Mouse (Mus musculus) embryonic facial prominence, embryonic 14.5 days (tissue): ENCODE results near the gene Tnk2. TPM values are rescaled to one million over a fixed set of nuclear protein-coding genes. Genes with fewer than 3 reads are reported as not detected.

ENCODE experiments used
- ATAC-seq: fragments of 200-750 bp; cut with Nextera tagmentation; 2 replicates; pipeline ENCODE4 v1.8.0; 2017; ENCODE audit warnings: low read depth, moderate number of reproducible peaks, moderate TSS enrichment
- DNase-seq: peaks from one replicate; pipeline ENCODE4 v3.0.0-alpha.2; 2015; ENCODE audit warnings: low spot score
- H3K27ac ChIP-seq: fragments of 300-500 bp; sonication (generic); replicated peaks from 2 replicates; pipeline ENCODE4 v1.5.1; 2014; ENCODE audit warnings: low read depth, mild to moderate bottlenecking, low read length, moderate library complexity
- H3K27me3 ChIP-seq: fragments of 300-500 bp; sonication (generic); replicated peaks from 2 replicates; pipeline ENCODE4 v1.6.1; 2014; ENCODE audit warnings: low read length; ENCODE audit not compliant: control insufficient read depth, insufficient read depth
- H3K36me3 ChIP-seq: fragments of 300-500 bp; sonication (generic); 2 replicates; pipeline ENCODE4 v1.6.1; 2014; ENCODE audit warnings: low read length, mixed read lengths; ENCODE audit not compliant: control insufficient read depth, insufficient read depth
- H3K4me1 ChIP-seq: fragments of 300-500 bp; sonication (generic); 2 replicates; pipeline ENCODE4 v1.6.1; 2014; ENCODE audit warnings: antibody characterized with exemption, low read length; ENCODE audit not compliant: control insufficient read depth, insufficient read depth
- H3K4me2 ChIP-seq: fragments of 300-500 bp; sonication (generic); 2 replicates; pipeline ENCODE4 v1.6.1; 2014; ENCODE audit warnings: low read depth, mild to moderate bottlenecking, low read length, moderate library complexity, mixed read lengths
- H3K4me3 ChIP-seq: fragments of 300-500 bp; sonication (generic); 2 replicates; pipeline ENCODE4 v1.5.1; 2014; ENCODE audit warnings: low read depth, mild to moderate bottlenecking, low read length
- H3K9ac ChIP-seq: fragments of 300-500 bp; sonication (generic); 2 replicates; pipeline ENCODE4 v1.6.1; 2014; ENCODE audit warnings: low read depth, mild to moderate bottlenecking, low read length, moderate library complexity, mixed read lengths
- H3K9me3 ChIP-seq: fragments of 300-500 bp; sonication (generic); 2 replicates; pipeline ENCODE4 v1.6.1; 2016; ENCODE audit warnings: low read length; ENCODE audit not compliant: control insufficient read depth
- WGBS: fragments of 180-500 bp; shearing (Covaris S2); extraction: QIAGEN DNeasy Blood & Tissue Kit; methylation state at CpG from one replicate; pipeline ENCODE4 v1.1.7; 2014; 5-methylcytosine and 5-hydroxymethylcytosine counted together
- polyA plus RNA-seq: library from polyadenylated mRNA; unstranded; fragments of >200 nt; fragmentation: Nextera tagmentation; extraction: Ambion mirVana; gene quantifications from 2 replicates; pipeline ENCODE4 v1.2.1, GENCODE M21; 2014

Gene Tnk2
- polyA plus RNA-seq = 14.6 and 14.8 TPM in 2 replicates

DNA sequence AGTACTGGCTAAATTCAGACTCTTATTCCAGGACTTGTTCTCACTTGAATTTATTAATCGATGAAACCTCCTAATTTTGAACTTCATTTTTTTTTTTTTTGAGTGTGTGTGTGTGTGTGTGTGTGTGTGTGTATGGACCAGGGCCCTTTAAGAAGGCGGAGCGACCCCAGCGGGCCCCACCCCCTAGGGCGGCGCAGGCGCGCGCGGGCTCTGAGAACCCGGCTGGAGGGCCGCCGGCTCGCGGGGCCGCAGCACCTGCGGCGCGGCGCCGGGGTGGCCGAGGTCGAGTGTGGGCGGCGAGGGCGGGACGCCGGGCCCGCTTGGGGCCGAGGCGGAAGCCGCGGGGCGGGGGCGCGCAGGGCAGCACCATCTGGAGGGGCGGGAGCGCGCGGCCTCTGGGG, at the start of gene Tnk2:
Tnk2 (plus strand) TSS at position 214 of the 401 bp plus-strand sequence.
- peak within 1 kb of the TSS; percentile 90 for H3K4me2 ChIP-seq
- DNase-seq (peak; percentile 93), ATAC-seq (peak; percentile 91)
- peak within 1 kb of the TSS; percentile 87 for H3K27ac ChIP-seq
- no peaks in the 10 kb centered on the region for H3K27me3 ChIP-seq
- 2% methylated on average over 19 of the region's 40 CpGs for WGBS
- peaks cover 19% of the 10 kb centered on the region for H3K4me1 ChIP-seq
- H3K4me3 ChIP-seq = peak within 1 kb of the TSS; percentile 88
- H3K9me3 ChIP-seq = no peaks in the 10 kb centered on the region
- no peaks in the 10 kb centered on the region for H3K36me3 ChIP-seq
- peak within 1 kb of the TSS; percentile 86 for H3K9ac ChIP-seq

DNA sequence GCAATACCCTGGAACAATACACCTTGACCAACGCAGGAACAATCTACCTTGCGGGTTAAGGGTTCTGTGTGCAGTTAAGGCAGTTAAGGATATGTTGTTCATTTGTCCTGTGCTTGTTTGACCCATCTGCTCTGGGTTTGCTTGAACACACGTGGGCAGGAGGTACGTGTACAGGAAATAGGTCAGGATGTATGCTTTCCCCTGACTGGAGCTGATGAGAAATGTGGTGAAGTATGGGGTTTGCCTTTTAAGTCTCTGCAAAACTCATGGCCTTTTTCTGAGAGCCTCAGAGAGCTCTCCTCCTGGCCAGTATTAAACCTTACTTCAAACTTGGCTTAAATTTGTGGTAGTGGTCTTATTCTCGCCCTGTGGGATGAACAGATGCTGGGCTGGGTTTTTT, 49.8 kb upstream of the Tnk2 start:
- no peaks in the 10 kb centered on the region for H3K36me3 ChIP-seq
- H3K4me2 ChIP-seq = no peak overlapping the region
- H3K4me3 ChIP-seq = no peak overlapping the region
- H3K27ac ChIP-seq = no peak overlapping the region
- no peak overlapping the region for H3K9ac ChIP-seq
- no peaks in the 10 kb centered on the region for H3K27me3 ChIP-seq
- no peak for ATAC-seq
- DNase-seq = no peak
- 68% methylated on average over 5 of the region's 5 CpGs for WGBS
- no peaks in the 10 kb centered on the region for H3K9me3 ChIP-seq
- H3K4me1 ChIP-seq = no peaks in the 10 kb centered on the region

DNA sequence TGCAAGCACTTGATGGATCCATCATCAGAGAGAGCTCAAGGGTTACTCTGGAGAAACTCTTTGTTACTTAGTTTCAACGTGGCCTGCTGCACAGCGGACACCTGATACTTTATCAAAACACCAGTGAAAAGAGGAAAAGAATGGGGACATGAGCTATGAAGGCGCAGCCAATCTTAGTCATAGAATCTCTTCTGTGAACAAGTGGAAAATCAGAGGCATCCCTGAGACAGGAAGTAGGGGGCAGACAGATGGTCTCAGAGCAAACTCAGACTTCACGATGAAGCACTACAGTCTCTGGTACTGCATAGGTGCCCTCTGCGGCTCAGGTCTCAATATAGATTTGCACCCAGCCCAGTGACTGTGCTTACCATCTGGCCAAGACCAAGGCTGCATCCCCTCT, 49.0 kb upstream of the Tnk2 start:
- Histone ChIP-seq H3K4me3 (no peak overlapping the region), H3K27me3 (no peaks in the 10 kb centered on the region), H3K9ac (no peak overlapping the region), H3K27ac (no peak overlapping the region), H3K9me3 (no peaks in the 10 kb centered on the region), H3K4me2 (no peak overlapping the region), H3K4me1 (no peaks in the 10 kb centered on the region), H3K36me3 (no peaks in the 10 kb centered on the region)
- WGBS = 46% methylated on average over 5 of the region's 5 CpGs
- ATAC-seq (no peak), DNase-seq (no peak)

DNA sequence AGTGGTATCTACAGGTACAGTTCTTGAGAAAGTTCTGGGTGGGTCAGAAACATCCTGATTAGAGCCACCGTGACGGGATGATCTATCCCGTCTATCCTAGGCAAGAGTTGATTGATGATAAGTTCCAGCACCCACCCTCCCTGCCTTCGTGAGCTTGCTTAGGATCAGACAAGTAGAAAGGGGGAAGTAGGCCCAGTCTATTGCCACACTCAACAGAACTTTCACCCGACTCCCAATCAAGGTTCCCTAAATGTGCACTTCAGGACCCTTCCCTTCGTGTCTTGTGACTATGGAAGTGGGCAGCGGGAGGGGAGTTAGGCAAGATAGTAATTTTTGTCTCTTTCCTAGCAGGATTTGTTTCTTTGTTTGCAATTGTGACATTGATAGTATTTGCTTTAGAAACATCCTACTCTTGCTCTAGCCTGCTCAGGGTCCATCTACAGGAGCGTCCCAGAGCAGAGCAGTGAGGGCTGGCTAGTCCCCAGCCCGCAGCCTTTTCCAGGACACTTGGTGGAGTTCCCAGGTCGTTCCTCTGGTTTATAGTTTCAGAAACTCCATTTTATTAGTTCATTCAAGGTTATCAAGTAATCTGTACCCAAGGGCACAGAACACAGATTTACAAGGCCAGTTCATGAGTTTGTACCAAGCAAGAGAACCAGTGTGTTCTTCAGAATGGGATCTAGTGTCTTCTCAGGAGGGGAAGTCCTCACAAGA, 48.4 kb upstream of the Tnk2 start:
- no peaks in the 10 kb centered on the region for H3K36me3 ChIP-seq
- no peaks in the 10 kb centered on the region for H3K9me3 ChIP-seq
- H3K27ac ChIP-seq = no peak overlapping the region
- no peak overlapping the region for H3K4me3 ChIP-seq
- no peaks in the 10 kb centered on the region for H3K27me3 ChIP-seq
- no peak overlapping the region for H3K9ac ChIP-seq
- ATAC-seq (no peak), DNase-seq (no peak)
- H3K4me2 ChIP-seq = no peak overlapping the region
- H3K4me1 ChIP-seq = no peaks in the 10 kb centered on the region
- 87% methylated on average over 10 of the region's 10 CpGs for WGBS

DNA sequence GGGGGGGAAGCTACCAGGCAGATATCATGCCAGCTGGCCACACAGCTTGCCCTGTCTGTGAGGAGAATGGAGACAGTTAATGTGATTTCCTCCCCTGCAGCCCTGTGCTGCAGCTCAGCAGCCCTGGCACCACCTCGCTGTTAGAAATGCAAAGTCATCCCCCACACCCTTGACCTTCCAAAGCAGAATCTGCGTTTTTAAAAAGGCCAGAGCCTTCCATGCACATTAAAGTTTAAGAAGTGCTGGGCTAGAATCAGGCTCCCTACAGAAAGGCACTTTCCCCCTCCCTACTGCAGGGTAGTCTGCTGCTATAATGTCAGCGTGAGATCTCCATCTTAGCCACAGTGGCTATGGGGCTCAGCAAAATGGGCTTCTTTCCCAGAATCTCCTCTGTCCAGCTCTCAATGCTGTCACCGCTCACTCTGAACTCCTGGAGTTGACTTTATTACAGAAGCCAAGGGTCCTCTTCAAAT, 45.7 kb upstream of the Tnk2 start:
- DNase-seq = peak; percentile 23
- H3K4me2 ChIP-seq = no peak overlapping the region

DNA sequence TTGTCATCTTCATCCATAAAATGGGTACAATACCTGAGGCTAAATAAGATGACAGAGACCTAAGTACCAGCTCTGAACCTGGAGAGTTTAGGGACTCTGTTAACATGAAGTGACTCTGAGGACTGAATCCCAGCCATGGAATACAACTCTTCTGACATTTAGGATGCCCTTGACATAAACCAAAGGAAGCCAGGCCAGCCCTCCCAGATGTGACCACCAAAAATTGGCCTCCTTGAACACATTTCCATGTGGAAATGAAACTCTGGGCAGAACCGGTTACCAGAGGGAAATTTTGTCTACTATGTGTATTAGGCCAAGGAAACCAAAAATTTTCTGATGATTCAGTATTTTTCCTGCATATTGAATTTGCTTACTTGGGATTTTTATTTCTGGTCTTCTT, 44.5 kb upstream of the Tnk2 start:
- 75% methylated on average over 1 of the region's 1 CpGs for WGBS
- ATAC-seq (no peak), DNase-seq (no peak)
- Histone ChIP-seq H3K4me2 (no peak overlapping the region), H3K27ac (no peak overlapping the region), H3K36me3 (no peaks in the 10 kb centered on the region), H3K4me1 (no peaks in the 10 kb centered on the region), H3K4me3 (no peak overlapping the region), H3K9ac (no peak overlapping the region), H3K9me3 (no peaks in the 10 kb centered on the region), H3K27me3 (no peaks in the 10 kb centered on the region)

More for the DNA sequence above, 45.7 kb upstream of the Tnk2 start:
- Histone ChIP-seq H3K4me3 (no peak overlapping the region), H3K9me3 (no peaks in the 10 kb centered on the region), H3K27me3 (no peaks in the 10 kb centered on the region), H3K36me3 (no peaks in the 10 kb centered on the region), H3K27ac (no peak overlapping the region), H3K9ac (no peak overlapping the region; the same call in 1 of the 2 replicates), H3K4me1 (no peaks in the 10 kb centered on the region)
- 34% methylated on average over 4 of the region's 4 CpGs for WGBS
- no peak for ATAC-seq

DNA sequence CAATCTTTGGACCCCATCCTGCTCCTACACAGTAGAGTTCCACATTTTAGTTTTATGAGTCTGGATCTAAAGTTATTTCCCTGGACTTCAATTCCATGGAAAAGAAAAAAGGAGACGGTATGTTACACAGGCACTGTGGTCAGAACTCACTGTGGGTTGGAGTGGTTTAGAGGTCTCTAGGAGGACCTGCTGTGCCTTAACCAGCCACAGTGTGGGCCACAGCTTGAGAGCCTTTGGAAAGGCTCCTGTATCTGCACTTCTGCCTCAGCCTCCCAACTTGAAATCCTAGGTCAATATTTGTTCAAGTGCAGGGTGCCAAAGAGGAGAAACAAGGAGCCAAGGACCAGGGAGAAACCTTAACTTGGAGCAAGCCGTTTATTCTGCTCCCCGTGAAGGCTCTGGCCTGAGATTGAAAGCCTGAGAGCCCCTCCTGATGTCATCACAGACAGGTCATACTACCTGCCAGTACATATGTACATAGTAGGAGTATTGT, 41.4 kb upstream of the Tnk2 start:
- 88% methylated on average over 3 of the region's 3 CpGs for WGBS
- no peaks in the 10 kb centered on the region for H3K4me1 ChIP-seq
- no peak overlapping the region for H3K4me2 ChIP-seq
- H3K36me3 ChIP-seq = no peaks in the 10 kb centered on the region
- DNase-seq (no peak), ATAC-seq (no peak)
- H3K4me3 ChIP-seq = no peak overlapping the region
- H3K9me3 ChIP-seq = no peaks in the 10 kb centered on the region
- H3K27ac ChIP-seq = no peak overlapping the region
- H3K9ac ChIP-seq = no peak overlapping the region
- no peaks in the 10 kb centered on the region for H3K27me3 ChIP-seq

DNA sequence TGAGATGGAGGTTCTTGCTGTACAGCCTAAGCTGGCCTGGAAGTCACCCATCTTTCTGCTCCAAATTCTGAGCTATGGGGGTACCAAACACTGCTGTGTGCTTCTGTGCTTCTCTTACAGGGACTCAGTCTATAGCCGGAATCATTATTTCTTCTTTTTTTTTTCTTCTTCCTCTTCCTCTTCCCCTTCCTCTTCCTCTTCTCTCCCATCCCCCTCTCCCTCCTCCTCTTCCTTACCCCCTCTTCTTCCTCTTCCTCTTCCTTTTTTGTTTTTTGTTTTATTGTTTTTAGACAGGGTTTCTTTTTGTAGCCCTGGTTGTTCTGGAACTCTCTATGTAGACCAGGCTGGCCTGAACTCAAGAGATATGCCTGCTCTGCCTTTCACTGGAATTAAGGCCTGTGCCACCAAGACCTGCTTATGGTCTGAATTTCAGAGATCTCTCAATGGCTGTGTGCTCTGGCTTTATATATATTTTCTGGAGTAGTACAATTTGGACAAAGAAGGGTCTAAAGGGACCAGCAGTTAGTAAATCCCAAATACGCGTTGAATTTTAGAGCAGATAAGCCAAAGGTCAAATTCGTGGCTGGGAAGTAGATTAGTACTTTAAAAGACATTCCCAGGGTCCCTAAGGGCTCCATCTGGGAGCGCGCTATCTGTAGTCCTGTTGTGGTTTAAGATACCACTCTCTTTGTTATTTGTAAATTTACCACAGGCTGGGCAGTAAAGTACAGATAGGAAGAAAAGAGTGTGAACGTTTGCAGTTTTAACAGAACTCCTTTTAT, 35.9 kb upstream of the Tnk2 start:
- Histone ChIP-seq H3K36me3 (no peaks in the 10 kb centered on the region), H3K4me3 (peak overlapping the region; percentile 83; the same call in 1 of the 2 replicates), H3K4me2 (peak overlapping the region; percentile 93), H3K9me3 (no peaks in the 10 kb centered on the region), H3K27ac (no peak overlapping the region), H3K4me1 (peaks cover 10% of the 10 kb centered on the region; the same call in 1 of the 2 replicates), H3K9ac (no peak overlapping the region), H3K27me3 (no peaks in the 10 kb centered on the region)
- ATAC-seq = no peak
- 58% methylated on average over 7 of the region's 7 CpGs for WGBS
- no peak for DNase-seq
